30 mouse cellular contexts compared by ENCODE assay signal in the genomic region with DNA sequence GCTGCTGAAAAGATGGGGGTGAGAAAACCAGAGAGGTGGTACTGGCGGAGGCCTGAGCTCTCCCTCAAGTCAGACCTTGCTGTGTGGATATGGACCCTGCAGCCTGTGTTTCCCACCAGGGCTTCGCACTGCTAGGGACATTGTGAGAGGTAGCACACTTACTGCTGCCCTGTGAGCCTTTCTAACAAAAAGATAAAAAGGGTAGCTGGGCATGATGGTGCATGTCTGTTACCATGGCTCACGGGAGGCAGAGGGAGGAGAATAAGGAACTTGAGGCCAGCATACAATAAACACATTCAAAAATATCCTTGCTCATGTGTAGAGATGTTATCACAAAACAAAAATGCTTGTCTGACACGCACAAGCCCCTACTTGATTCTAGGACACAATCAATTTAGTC.
DNase-seq lines count a peak whose midpoint lies in the region; ATAC-seq and TF ChIP-seq lines count a peak whose summit lies in the region.
"Had no signal": no experiment of that assay in that cellular context is flagged by ENCODE, and none has a peak within 500 bp of the region (broad histone marks: within the 10 kb centered on the region; RNA-seq: fewer than 3 reads in every experiment).

No protein-coding gene starts in this region.

- peak overlapping the region; percentile 52; the same call in 1 of the 2 replicates for H3K27ac ChIP-seq in stomach, embryonic 14.5 days (ENCODE audit: low read length)
- H3K27ac ChIP-seq in stomach, postnatal 0 days (replicated peaks) = peak overlapping the region; percentile 53
- H3K27ac ChIP-seq: embryonic facial prominence, embryonic 12.5 days; gastrocnemius, adult 2 months; heart, embryonic 15.5 days; hindbrain, embryonic 10.5 days; hindbrain, embryonic 13.5 days had no signal

- 70% methylated on average over 4 of the region's 4 CpGs for WGBS in stomach, embryonic 14.5 days
- WGBS in stomach, postnatal 0 days = 57% methylated on average over 4 of the region's 4 CpGs

- H3K36me3 ChIP-seq in stomach, embryonic 14.5 days (ENCODE audit: control insufficient read depth, insufficient read depth, low read length) = no peaks in the 10 kb centered on the region
- no peaks in the 10 kb centered on the region for H3K36me3 ChIP-seq in stomach, postnatal 0 days (ENCODE audit: control insufficient read depth, insufficient read depth, low read length)
- H3K36me3 ChIP-seq: embryonic facial prominence, embryonic 12.5 days; G1E; heart, embryonic 12.5 days; heart, embryonic 15.5 days; hindbrain, embryonic 10.5 days; hindbrain, embryonic 13.5 days had no signal

- no peaks in the 10 kb centered on the region for H3K4me1 ChIP-seq in stomach, embryonic 14.5 days (ENCODE audit: control insufficient read depth, insufficient read depth, low read length)
- peaks cover 3% of the 10 kb centered on the region; the same call in 1 of the 2 replicates for H3K4me1 ChIP-seq in stomach, postnatal 0 days (replicated peaks; ENCODE audit: control insufficient read depth, insufficient read depth)
- H3K4me1 ChIP-seq: heart, embryonic 12.5 days; heart, embryonic 15.5 days; hindbrain, embryonic 10.5 days; hindbrain, embryonic 13.5 days had no signal

- DNase-seq in urinary bladder, adult 18-20 months (ENCODE audit: low spot score in 2 of 2) = peak; percentile 48 to 53
- no peak for DNase-seq in urinary bladder, adult 2 months (ENCODE audit: low spot score)
- no peak for DNase-seq in stomach, postnatal 0 days (ENCODE audit: low spot score)
- DNase-seq in ovary, adult 18-20 months (ENCODE audit: low spot score) = no peak
- DNase-seq in left cerebral cortex, adult 8-10 months (ENCODE audit: low spot score in 2 of 2) = no peak
- DNase-seq in left cerebral cortex, adult 9 months (ENCODE audit: low spot score in 2 of 2) = no peak
- DNase-seq: adrenal gland, postnatal 10 days; adrenal gland, postnatal 36 days; B cell, adult 2 months; cerebellum, adult 18-20 months; cerebellum, adult 9-10 months; cerebellum, postnatal 14 days; forebrain, postnatal 0 days; gastrocnemius, adult 2 months; gastrocnemius, postnatal 14 days; heart, adult 18-20 months; heart, postnatal 10 days; heart, postnatal 36 days had no signal

- no peak overlapping the region for H3K9ac ChIP-seq in stomach, embryonic 14.5 days (replicated peaks; ENCODE audit: low read depth, low read length)
- no peak overlapping the region for H3K9ac ChIP-seq in stomach, postnatal 0 days (ENCODE audit: low read length)
- H3K9ac ChIP-seq: embryonic facial prominence, embryonic 12.5 days; forebrain, postnatal 0 days; heart, embryonic 12.5 days; heart, embryonic 15.5 days; hindbrain, embryonic 13.5 days had no signal

- H3K27me3 ChIP-seq in stomach, embryonic 14.5 days (ENCODE audit: control insufficient read depth, insufficient read depth, low read length) = no peaks in the 10 kb centered on the region
- no peaks in the 10 kb centered on the region for H3K27me3 ChIP-seq in stomach, postnatal 0 days (ENCODE audit: control insufficient read depth, insufficient read depth, low read length)
- H3K27me3 ChIP-seq: CH12.LX; embryonic facial prominence, embryonic 12.5 days; heart, embryonic 12.5 days; heart, embryonic 15.5 days; hindbrain, embryonic 13.5 days had no signal

- no peak overlapping the region for H3K4me3 ChIP-seq in stomach, embryonic 14.5 days (ENCODE audit: low read depth, low read length)
- H3K4me3 ChIP-seq in stomach, postnatal 0 days (ENCODE audit: low read depth, low read length) = no peak overlapping the region
- H3K4me3 ChIP-seq: embryonic facial prominence, embryonic 12.5 days; erythroblast, embryonic 14.5 days; gastrocnemius, adult 2 months; heart, embryonic 12.5 days; heart, embryonic 15.5 days; hindbrain, embryonic 10.5 days; hindbrain, embryonic 13.5 days had no signal

- no peak overlapping the region for H3K4me2 ChIP-seq in stomach, embryonic 14.5 days (replicated peaks; ENCODE audit: low read depth, low read length)
- H3K4me2 ChIP-seq in stomach, postnatal 0 days (replicated peaks; ENCODE audit: low read depth) = no peak overlapping the region
- H3K4me2 ChIP-seq: embryonic facial prominence, embryonic 12.5 days; heart, embryonic 12.5 days; heart, embryonic 15.5 days; hindbrain, embryonic 13.5 days had no signal

- no peak for ATAC-seq in stomach, embryonic 14.5 days (ENCODE audit: insufficient number of reproducible peaks, insufficient read depth, low FRiP score, low read depth)
- no peak for ATAC-seq in stomach, postnatal 0 days (ENCODE audit: low FRiP score, low TSS enrichment)
- ATAC-seq: forebrain, embryonic 14.5 days; forebrain, postnatal 0 days; hindbrain, embryonic 16.5 days; Patski had no signal

- TF ChIP-seq EP300 in stomach, postnatal 0 days (optimal IDR thresholded peaks at IDR 0.05) = no peak

- no peak for TF ChIP-seq CTCF in stomach, postnatal 0 days (IDR thresholded peaks at IDR 0.05; ENCODE audit: low read depth)

- H3K9me3 ChIP-seq in stomach, embryonic 14.5 days (ENCODE audit: control insufficient read depth, low read depth, low read length) = no peaks in the 10 kb centered on the region
- H3K9me3 ChIP-seq in stomach, postnatal 0 days (ENCODE audit: control insufficient read depth, low read length) = no peaks in the 10 kb centered on the region
- H3K9me3 ChIP-seq: embryonic facial prominence, embryonic 12.5 days; heart, embryonic 12.5 days; heart, embryonic 15.5 days; hindbrain, embryonic 10.5 days; hindbrain, embryonic 13.5 days had no signal

Comparison
In these comparisons a context has a peak if more than half of its experiments do, and no peak if none do; other contexts are left out.
1. DNase-seq: peak in urinary bladder, adult 18-20 months (2 of 2); none in urinary bladder, adult 2 months (single experiment), stomach, postnatal 0 days (single experiment), ovary, adult 18-20 months (single experiment), left cerebral cortex, adult 8-10 months (0 of 2) and left cerebral cortex, adult 9 months (0 of 2).